Mouse (Mus musculus): ENCODE measurements around the gene Serpina3n. TPM values are rescaled to one million over a fixed set of nuclear protein-coding genes. Genes with fewer than 3 reads are reported as not detected.

The Serpina3n gene
- total RNA-seq, 2 experiments from 2014 or later = 4.2 to 4.5 TPM

DNA sequence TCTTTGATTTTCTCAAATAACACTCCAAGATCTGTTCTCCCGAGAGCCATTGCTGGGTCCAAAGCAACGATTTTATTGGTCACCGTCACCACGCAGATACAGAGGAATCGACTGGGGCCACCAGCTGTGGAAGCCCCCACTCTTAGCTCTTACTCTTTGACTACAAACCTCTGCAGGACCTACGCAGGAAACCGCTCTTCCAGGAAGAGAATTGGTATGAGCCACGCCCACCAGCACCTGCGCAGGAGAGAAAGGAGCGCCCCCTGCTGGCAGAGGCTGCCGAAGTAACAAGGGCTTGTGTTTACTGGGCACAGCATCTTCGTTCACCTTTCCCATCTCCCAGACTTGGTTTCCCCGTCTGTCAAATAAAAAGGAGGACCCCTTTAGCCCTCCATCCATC is 41.6 kb downstream of the Serpina3n start:
- DNase-seq = peak; percentile 55
- Histone ChIP-seq H3K27ac (no peak overlapping the region), H3K4me3 (no peak overlapping the region)
- intact Hi-C loops (cut with DNase I) = loop anchor here (10.0 kb wide), 1 partner anchor 367 kb away; no protein-coding TSS in a partner anchor
- TF ChIP-seq CTCF (IDR thresholded peaks at IDR 0.05) = peak; percentile 68

GRCm38 (mm10) chr12:104450257-104450656 is 43.7 kb downstream of the Serpina3n start:
- DNase-seq = peak; percentile 25
- Histone ChIP-seq H3K27ac (no peak overlapping the region), H3K4me3 (no peak overlapping the region)
- no peak for TF ChIP-seq CTCF (IDR thresholded peaks at IDR 0.05)
- intact Hi-C loops (cut with DNase I) = no loop called here

DNA sequence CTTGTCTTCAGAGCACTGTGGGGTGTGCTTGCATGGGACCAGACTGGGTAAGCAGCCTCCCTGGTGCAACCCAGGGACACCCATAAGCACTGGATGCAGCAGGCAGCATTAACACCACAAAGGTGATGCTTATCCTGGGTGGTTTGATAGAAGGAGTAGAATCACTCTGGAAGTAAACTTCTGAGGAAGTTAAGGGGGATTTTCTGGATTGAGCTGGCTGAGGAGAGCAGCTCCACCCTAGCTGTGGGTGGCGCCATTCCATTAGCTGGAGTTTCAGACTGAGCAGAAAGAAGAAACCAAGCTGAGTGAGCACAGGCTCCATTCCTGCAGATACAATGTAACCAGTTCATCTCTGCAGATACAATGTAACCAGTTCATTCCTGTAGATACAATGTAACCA is 46.5 kb downstream of the Serpina3n start:
- H3K27ac ChIP-seq = no peak overlapping the region
- intact Hi-C loops (cut with DNase I) = no loop called here
- H3K4me3 ChIP-seq = no peak overlapping the region
- DNase-seq = no peak
- peak; percentile 37 for TF ChIP-seq CTCF (IDR thresholded peaks at IDR 0.05)

- no peak for DNase-seq
- intact Hi-C loops (cut with DNase I) = no loop called here
- Histone ChIP-seq H3K27ac (no peak overlapping the region), H3K4me3 (no peak overlapping the region)
- TF ChIP-seq CTCF (IDR thresholded peaks at IDR 0.05) = no peak; the same call in 1 of the 2 replicates
Measured at GRCm38 (mm10) chr12:104459377-104459776, 52.8 kb downstream of the Serpina3n start.

DNA sequence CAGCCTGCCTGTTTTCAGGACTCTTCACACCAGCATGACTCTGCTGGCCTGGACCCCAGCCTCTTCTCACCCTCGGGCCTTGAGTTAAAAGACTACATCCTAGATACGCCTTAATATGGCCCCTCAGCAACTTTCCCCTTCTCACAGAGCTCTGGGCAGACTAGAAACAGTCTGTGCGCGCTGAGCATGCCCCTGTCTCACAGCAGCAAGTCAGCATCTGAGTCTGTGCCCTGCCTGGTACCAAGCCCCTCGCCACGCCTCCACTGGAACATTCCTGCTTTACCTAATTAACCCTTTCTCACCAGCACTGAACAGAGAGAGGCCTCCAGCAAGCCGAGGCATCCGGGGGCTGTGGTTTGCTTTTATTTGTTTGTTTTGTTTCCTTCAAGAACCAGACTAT is 54.8 kb downstream of the Serpina3n start:
- Histone ChIP-seq H3K4me3 (no peak overlapping the region), H3K27ac (no peak overlapping the region)
- no peak for TF ChIP-seq CTCF (IDR thresholded peaks at IDR 0.05)
- no peak for DNase-seq
- intact Hi-C loops (cut with DNase I) = no loop called here

Other genes starting within 250 kb of the Serpina3n start
- gene Serpina3f, start 192.2 kb upstream of the Serpina3n start, total RNA-seq (2021) = not detected
- under 1 TPM in 1 of 2 experiments, not detected in 1; 0.28 TPM for gene Serpina3g, start 170.5 kb upstream of the Serpina3n start, total RNA-seq (2021)
- not detected for gene Serpina3i, start 143.6 kb upstream of the Serpina3n start, total RNA-seq (2021)
- not detected for gene Serpina3j, start 92.2 kb upstream of the Serpina3n start, total RNA-seq (2021)
- gene Serpina3k, start 68.2 kb upstream of the Serpina3n start, total RNA-seq (2021) = under 1 TPM; 0.10 to 0.11 TPM
- gene Serpina3m, start 68.2 kb upstream of the Serpina3n start, total RNA-seq (2021) = not detected
- gene Gsc, start 66.6 kb downstream of the Serpina3n start, total RNA-seq (2021) = under 1 TPM in 1 of 2 experiments, not detected in 1; 0.42 TPM

Data from gastrocnemius, adult 2 months (tissue).